Mouse (Mus musculus) C3H10T1/2 (cell line): ENCODE data around the gene Cyp46a1. TPM values are rescaled to one million over a fixed set of nuclear protein-coding genes. Genes with fewer than 3 reads are reported as not detected.

Experiments used
- polyA plus RNA-seq, 2 experiments: library from polyadenylated mRNA; unstranded; fragments of >200 nt; fragmentation: generic; extraction: Trizol; gene quantifications; one replicate each; pipeline ENCODE4 v1.2.1; 2012; ENCODE audit warnings: missing spikeins in 2 of 2

Cyp46a1 gene
- 10 to 100 TPM in 1 of 2 experiments, 1 to 10 TPM in 1; 2.2 to 13.1 TPM for polyA plus RNA-seq

DNA sequence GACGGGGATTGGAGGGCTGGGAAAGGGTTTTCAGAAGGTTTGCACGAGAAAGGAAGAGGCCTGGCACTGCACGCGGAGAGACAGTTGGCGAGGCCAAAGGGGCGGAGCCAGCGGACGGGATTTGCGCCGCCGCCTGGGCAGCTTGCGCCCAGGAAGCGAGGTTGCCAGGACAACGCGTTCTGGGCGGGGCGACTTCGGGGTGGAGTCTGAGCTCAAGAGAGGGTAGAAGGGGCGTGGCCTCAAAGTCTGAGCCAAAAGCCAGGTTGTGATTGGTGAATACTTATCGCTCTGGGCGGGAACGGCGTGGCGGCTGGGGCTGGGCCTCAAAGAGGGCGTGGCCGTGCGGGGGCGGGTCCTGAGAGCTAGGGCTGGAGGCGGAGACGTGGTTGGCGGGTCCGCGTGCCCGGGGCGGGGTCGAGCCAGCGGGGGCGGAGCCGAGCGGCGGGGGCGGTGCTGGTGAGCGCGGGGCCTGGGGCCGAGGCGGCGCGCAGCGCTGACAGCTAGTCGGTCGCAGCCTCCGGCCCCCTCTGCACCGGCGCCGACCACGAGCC, at the start of gene Cyp46a1:
TSS of gene Cyp46a1 (plus strand) at position 487 of the 551 bp plus-strand sequence.

DNA sequence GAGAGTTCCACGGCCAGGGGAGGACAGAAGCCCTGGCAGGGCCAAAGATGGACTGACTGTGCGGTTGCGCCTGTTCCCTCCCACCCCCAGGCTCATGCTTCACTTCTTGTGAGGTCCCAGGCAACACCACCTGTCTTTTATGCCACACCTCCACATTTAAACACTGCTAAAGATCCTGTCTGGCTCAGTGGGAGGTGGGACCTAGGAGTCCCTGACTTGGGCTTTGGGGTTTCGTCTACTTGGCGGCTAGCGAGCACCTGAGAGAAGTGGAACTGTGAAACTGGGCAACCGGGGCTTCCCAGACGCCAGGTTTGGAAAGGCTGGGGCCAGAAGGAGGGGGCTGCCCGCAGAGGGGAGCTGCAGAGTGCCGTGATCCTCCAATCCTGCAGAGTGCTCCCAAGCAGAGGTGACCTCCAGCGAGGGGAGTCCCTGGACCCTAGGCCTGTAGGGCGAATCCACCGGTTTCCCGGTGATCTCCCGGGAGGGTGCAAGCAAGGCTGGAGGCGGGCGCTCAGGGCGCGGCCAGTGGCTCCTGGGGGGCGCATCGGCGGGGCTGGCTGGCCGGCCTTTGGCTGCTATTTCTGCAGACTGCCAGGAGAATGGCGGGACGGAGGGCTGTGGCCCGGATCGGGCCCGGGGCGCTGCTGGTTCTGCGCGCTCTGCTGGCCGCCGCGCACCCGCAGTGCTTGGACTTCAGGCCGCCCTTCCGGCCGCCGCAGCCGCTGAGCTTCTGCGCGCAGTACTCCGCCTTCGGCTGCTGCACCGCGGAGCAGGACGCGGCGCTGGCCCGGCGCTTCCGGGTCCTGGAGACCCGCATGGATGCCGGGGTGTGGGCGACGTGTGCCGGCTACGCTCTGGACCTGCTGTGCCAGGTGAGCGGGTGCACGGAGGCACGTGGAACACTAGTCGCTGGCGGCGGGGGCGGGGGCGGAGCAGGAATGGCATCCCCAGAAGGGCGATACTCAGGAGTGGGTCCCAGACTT, 28.1 kb upstream of the Cyp46a1 start, which contains the start of gene Hhipl1:
TSS of gene Hhipl1 (plus strand) at position 459 of the 983 bp plus-strand sequence.

DNA sequence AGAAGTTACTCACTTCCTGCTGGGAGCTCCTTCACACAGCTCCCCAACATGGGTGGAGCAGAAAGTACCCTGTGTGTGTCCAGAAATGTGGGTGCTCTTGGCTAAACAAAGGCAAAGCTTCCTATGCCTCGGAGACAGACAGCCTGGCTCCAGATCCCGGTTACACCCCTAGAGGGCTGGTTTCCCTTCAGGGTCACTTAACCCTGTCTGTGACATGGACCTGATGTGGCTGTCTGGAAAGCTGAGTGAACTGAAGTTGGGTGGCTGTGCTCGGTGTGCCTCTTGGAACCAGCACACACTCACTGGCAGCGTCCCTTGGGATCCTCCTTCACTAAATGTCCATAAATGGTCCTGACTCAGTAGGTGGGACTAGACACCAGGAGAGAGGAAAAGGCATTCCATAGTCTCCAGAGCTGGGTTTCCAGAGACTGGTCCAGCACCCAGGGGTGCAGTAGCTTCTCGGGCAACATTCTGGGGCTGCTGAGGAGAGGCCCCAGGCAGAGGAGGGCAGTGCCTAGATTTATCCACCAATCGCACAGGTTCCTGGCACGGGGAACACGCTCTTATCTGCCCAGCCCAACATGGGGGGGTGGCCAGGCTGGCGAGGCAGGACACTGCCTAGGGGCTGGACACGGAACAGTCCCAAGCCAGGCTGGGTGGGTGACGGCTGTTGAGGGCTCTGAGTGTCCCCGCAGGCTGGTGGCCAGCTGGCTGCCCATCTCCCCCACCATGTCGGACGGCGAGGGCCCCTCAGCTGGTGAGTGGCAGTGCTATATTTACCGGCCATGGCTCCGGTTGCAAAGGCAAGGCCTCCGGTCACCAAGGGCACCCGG, 36.6 kb downstream of the Cyp46a1 start, which contains the start of gene Eml1:
TSS of gene Eml1 (plus strand) at position 362 of the 833 bp plus-strand sequence.

Other genes with a start within 250 kb of the Cyp46a1 start
- gene Setd3, start 155.1 kb upstream of the Cyp46a1 start, polyA plus RNA-seq, result 10 to 100 TPM in 1 of 2 experiments, 1 to 10 TPM in 1; 8.1 to 33.9 TPM
- gene Ccnk, start 154.8 kb upstream of the Cyp46a1 start, polyA plus RNA-seq, result 10 to 100 TPM; 11.8 to 24.9 TPM
- gene Ccdc85c, start 59.0 kb upstream of the Cyp46a1 start, polyA plus RNA-seq, result 10 to 100 TPM in 1 of 2 experiments, 1 to 10 TPM in 1; 4.8 to 19.8 TPM
- gene Hhipl1, start 28.1 kb upstream of the Cyp46a1 start, polyA plus RNA-seq, result under 1 TPM; 0.09 to 0.86 TPM
- 10 to 100 TPM; 13.4 to 52.5 TPM for gene Eml1, start 36.6 kb downstream of the Cyp46a1 start, polyA plus RNA-seq
- gene Evl, start 220.3 kb downstream of the Cyp46a1 start, polyA plus RNA-seq, result 100 to 1,000 TPM; 157 to 170 TPM